Mouse (Mus musculus) liver, embryonic 12.5 days (tissue): Measurements from ENCODE around the gene Mgat4a. TPM values are rescaled to one million over a fixed set of nuclear protein-coding genes. Genes with fewer than 3 reads are reported as not detected.

Experiments used
- ATAC-seq: fragments of 200-750 bp; cut with Nextera tagmentation; 2 replicates; pipeline ENCODE4 v1.8.0; 2017; ENCODE audit warnings: moderate number of reproducible peaks, mild to moderate bottlenecking, moderate library complexity
- H3K27ac ChIP-seq: fragments of 300-500 bp; sonication (generic); 2 replicates; pipeline ENCODE4 v1.5.1; 2016; ENCODE audit warnings: mild to moderate bottlenecking
- H3K27me3 ChIP-seq: fragments of 300-500 bp; sonication (generic); replicated peaks from 2 replicates; pipeline ENCODE4 v1.6.1; 2016; ENCODE audit warnings: mild to moderate bottlenecking, moderate library complexity
- H3K36me3 ChIP-seq: fragments of 300-500 bp; sonication (generic); 2 replicates; pipeline ENCODE4 v1.6.1; 2016; ENCODE audit warnings: mild to moderate bottlenecking, moderate library complexity
- H3K4me1 ChIP-seq: fragments of 300-500 bp; sonication (generic); 2 replicates; pipeline ENCODE4 v1.6.1; 2016
- H3K4me2 ChIP-seq: fragments of 300-500 bp; sonication (generic); 2 replicates; pipeline ENCODE4 v1.6.1; 2016; ENCODE audit warnings: mild to moderate bottlenecking, moderate library complexity
- H3K4me3 ChIP-seq: fragments of 300-500 bp; sonication (generic); 2 replicates; pipeline ENCODE4 v1.5.1; 2016; ENCODE audit warnings: mild to moderate bottlenecking, moderate library complexity
- H3K9ac ChIP-seq: fragments of 300-500 bp; sonication (generic); 2 replicates; pipeline ENCODE4 v1.6.1; 2016; ENCODE audit warnings: mild to moderate bottlenecking, moderate library complexity
- H3K9me3 ChIP-seq: fragments of 300-500 bp; sonication (generic); replicated peaks from 2 replicates; pipeline ENCODE4 v1.6.1; 2016; ENCODE audit warnings: mild to moderate bottlenecking, moderate library complexity
- WGBS: fragments of 180-500 bp; shearing (Covaris S2); methylation state at CpG from one replicate; pipeline ENCODE4 v1.1.7; 2016; ENCODE audit not compliant: insufficient replicate concordance; 5-methylcytosine and 5-hydroxymethylcytosine counted together
- polyA plus RNA-seq: library from polyadenylated mRNA; unstranded; fragments of >200 nt; fragmentation: Nextera tagmentation; extraction: Ambion mirVana; gene quantifications from 2 replicates; pipeline ENCODE4 v1.2.1, GENCODE M21; 2016

Mgat4a gene
- polyA plus RNA-seq, 1 experiment from 2014 or later = 1.3 TPM

- H3K9ac ChIP-seq = no peak overlapping the region
- no peaks in the 10 kb centered on the region; the same call in 1 of the 2 replicates for H3K4me1 ChIP-seq
- no peak overlapping the region for H3K27ac ChIP-seq
- H3K27me3 ChIP-seq = no peaks in the 10 kb centered on the region
- no peaks in the 10 kb centered on the region; the same call in 1 of the 2 replicates for H3K36me3 ChIP-seq
- no peak overlapping the region for H3K4me2 ChIP-seq
- 62% methylated on average over 2 of the region's 2 CpGs for WGBS
- no peaks in the 10 kb centered on the region for H3K9me3 ChIP-seq
- no peak overlapping the region for H3K4me3 ChIP-seq
- no peak for ATAC-seq
Measured at GRCm38 (mm10) chr1:37405137-37405536, 135.7 kb downstream of the Mgat4a start.

- Histone ChIP-seq H3K36me3 (no peaks in the 10 kb centered on the region), H3K4me2 (no peak overlapping the region), H3K4me1 (no peaks in the 10 kb centered on the region), H3K9me3 (no peaks in the 10 kb centered on the region), H3K27ac (no peak overlapping the region), H3K27me3 (no peaks in the 10 kb centered on the region), H3K4me3 (no peak overlapping the region), H3K9ac (no peak overlapping the region)
- 44% methylated on average over 4 of the region's 4 CpGs for WGBS
- no peak for ATAC-seq
Measured at GRCm38 (mm10) chr1:37401687-37402086, 139.1 kb downstream of the Mgat4a start.

- ATAC-seq = no peak
- no peak overlapping the region for H3K27ac ChIP-seq
- H3K4me2 ChIP-seq = no peak overlapping the region
- no peak overlapping the region for H3K4me3 ChIP-seq
- H3K9ac ChIP-seq = no peak overlapping the region
- no peaks in the 10 kb centered on the region for H3K36me3 ChIP-seq
- H3K4me1 ChIP-seq = no peaks in the 10 kb centered on the region
- H3K27me3 ChIP-seq = no peaks in the 10 kb centered on the region
- H3K9me3 ChIP-seq = no peaks in the 10 kb centered on the region
- 71% methylated on average over 8 of the region's 8 CpGs for WGBS
Measured at GRCm38 (mm10) chr1:37399734-37400133, 141.1 kb downstream of the Mgat4a start.

- no peak overlapping the region for H3K27ac ChIP-seq
- no peak for ATAC-seq
- WGBS = 60% methylated on average over 3 of the region's 3 CpGs
Measured at GRCm38 (mm10) chr1:37398961-37399360, 141.9 kb downstream of the Mgat4a start.

GRCm38 (mm10) chr1:37396481-37396880 is 144.3 kb downstream of the Mgat4a start:
- no peak overlapping the region for H3K4me2 ChIP-seq
- H3K27me3 ChIP-seq = no peaks in the 10 kb centered on the region
- H3K36me3 ChIP-seq = no peaks in the 10 kb centered on the region
- H3K9ac ChIP-seq = no peak overlapping the region
- H3K9me3 ChIP-seq = no peaks in the 10 kb centered on the region
- H3K27ac ChIP-seq = no peak overlapping the region
- no peaks in the 10 kb centered on the region for H3K4me1 ChIP-seq
- ATAC-seq = no peak
- WGBS = 53% methylated on average over 1 of the region's 1 CpGs
- no peak overlapping the region for H3K4me3 ChIP-seq

More at GRCm38 (mm10) chr1:37398961-37399360, 141.9 kb downstream of the Mgat4a start:
- H3K4me1 ChIP-seq = no peaks in the 10 kb centered on the region
- no peaks in the 10 kb centered on the region for H3K9me3 ChIP-seq
- H3K4me2 ChIP-seq = no peak overlapping the region
- H3K36me3 ChIP-seq = no peaks in the 10 kb centered on the region
- no peak overlapping the region for H3K4me3 ChIP-seq
- H3K27me3 ChIP-seq = no peaks in the 10 kb centered on the region
- H3K9ac ChIP-seq = no peak overlapping the region

GRCm38 (mm10) chr1:37393174-37393573 is 147.6 kb downstream of the Mgat4a start:
- Histone ChIP-seq H3K36me3 (no peaks in the 10 kb centered on the region), H3K27ac (no peak overlapping the region), H3K4me1 (no peaks in the 10 kb centered on the region), H3K9ac (no peak overlapping the region), H3K4me2 (no peak overlapping the region), H3K4me3 (no peak overlapping the region), H3K27me3 (no peaks in the 10 kb centered on the region), H3K9me3 (no peaks in the 10 kb centered on the region)
- 64% methylated on average over 5 of the region's 5 CpGs for WGBS
- ATAC-seq = no peak

Other genes starting within 250 kb of the Mgat4a start
- 4.0 and 4.1 TPM in 2 replicates for gene Inpp4a, start 241.2 kb downstream of the Mgat4a start, polyA plus RNA-seq
- gene Coa5, start 110.9 kb downstream of the Mgat4a start, polyA plus RNA-seq = 53.6 TPM in 2 replicates
- 86.4 and 87.2 TPM in 2 replicates for gene Unc50, start 110.9 kb downstream of the Mgat4a start, polyA plus RNA-seq
- 0.27 and 0.35 TPM in 2 replicates for gene 2010300C02Rik, start 179.1 kb upstream of the Mgat4a start, polyA plus RNA-seq